ENCODE assay signal across 8 mouse cellular contexts in genomic region chr11:117598610-117599009, GRCm38 (mm10). TPM values are rescaled to one million over a fixed set of nuclear protein-coding genes. Genes with fewer than 3 reads are reported as not detected.
DNase-seq lines count a peak whose midpoint lies in the region; ATAC-seq and TF ChIP-seq lines count a peak whose summit lies in the region.

No protein-coding gene starts in this region.

- H3K4me2 ChIP-seq in forebrain, embryonic 11.5 days (ENCODE audit: low read depth, low read length, severe bottlenecking) = peak overlapping the region; percentile 26; the same call in 1 of the 2 replicates
- peak overlapping the region; percentile 65 for H3K4me2 ChIP-seq in limb, embryonic 13.5 days (replicated peaks)

- DNase-seq in kidney, adult 2 months = peak; percentile 17
- no peak for DNase-seq in kidney, adult 9 months
- DNase-seq in MEL (ENCODE audit: low read depth, low spot score) = no peak
- DNase-seq in forebrain, embryonic 11.5 days (ENCODE audit: low spot score) = no peak
- DNase-seq in naive thymus-derived CD4-positive, alpha-beta T cell, adult 2 months (ENCODE audit: low read depth) = peak; percentile 71
- DNase-seq in layer of hippocampus, adult 18-20 months (ENCODE audit: low spot score in 2 of 2) = no peak
- DNase-seq in Muller cell, postnatal 12 days (ENCODE audit: inconsistent ontology term) = no peak

- peak overlapping the region; percentile 48 for H3K27ac ChIP-seq in kidney, adult 2 months (ENCODE audit: insufficient read depth, low read depth, low read length)
- no peak overlapping the region for H3K27ac ChIP-seq in MEL (ENCODE audit: control insufficient read depth, low read depth, low read length)
- no peak overlapping the region for H3K27ac ChIP-seq in forebrain, embryonic 11.5 days (ENCODE audit: low read depth, low read length)
- H3K27ac ChIP-seq in limb, embryonic 13.5 days = no peak overlapping the region

- H3K36me3 ChIP-seq in kidney, adult 2 months (ENCODE audit: control insufficient read depth, insufficient read depth, low read length) = no peaks in the 10 kb centered on the region
- H3K36me3 ChIP-seq in MEL (ENCODE audit: control insufficient read depth in 1 of 2, insufficient read depth in 2 of 2, low read length in 2 of 2) = no peaks in the 10 kb centered on the region
- H3K36me3 ChIP-seq in forebrain, embryonic 11.5 days (ENCODE audit: control insufficient read depth, insufficient read depth, low read length) = no peaks in the 10 kb centered on the region
- H3K36me3 ChIP-seq in limb, embryonic 13.5 days = no peaks in the 10 kb centered on the region

- H3K9me3 ChIP-seq in MEL (replicated peaks; ENCODE audit: insufficient read depth, low read length) = no peaks in the 10 kb centered on the region
- no peaks in the 10 kb centered on the region for H3K9me3 ChIP-seq in forebrain, embryonic 11.5 days (ENCODE audit: control insufficient read depth, low read length)
- H3K9me3 ChIP-seq in limb, embryonic 13.5 days = no peaks in the 10 kb centered on the region

- H3K27me3 ChIP-seq in kidney, adult 2 months (replicated peaks; ENCODE audit: control insufficient read depth, insufficient read depth, low read length) = no peaks in the 10 kb centered on the region
- H3K27me3 ChIP-seq in MEL (ENCODE audit: control insufficient read depth in 1 of 2, insufficient read depth in 2 of 2, low read length in 2 of 2) = peaks cover 5 to 27% of the 10 kb centered on the region in 2 experiments
- H3K27me3 ChIP-seq in forebrain, embryonic 11.5 days (ENCODE audit: control insufficient read depth, insufficient read depth, low read length) = peaks cover 11% of the 10 kb centered on the region
- H3K27me3 ChIP-seq in limb, embryonic 13.5 days = peaks cover 58% of the 10 kb centered on the region

- no peak for TF ChIP-seq POLR2A in kidney, adult 2 months (IDR thresholded peaks at IDR 0.05; ENCODE audit: low read depth, low read length)
- TF ChIP-seq POLR2A in MEL (IDR thresholded peaks at IDR 0.05; ENCODE audit: control insufficient read depth in 1 of 2, insufficient read depth in 1 of 2, low read depth in 1 of 2, low read length in 2 of 2, poor library complexity in 1 of 2) = no peak

- peaks cover 10% of the 10 kb centered on the region; the same call in 1 of the 2 replicates for H3K4me1 ChIP-seq in kidney, adult 2 months (ENCODE audit: control insufficient read depth, insufficient read depth, low read length)
- H3K4me1 ChIP-seq in MEL (ENCODE audit: control insufficient read depth in 1 of 2, insufficient read depth in 2 of 2, low read length in 2 of 2) = no peaks in the 10 kb centered on the region
- H3K4me1 ChIP-seq in forebrain, embryonic 11.5 days (replicated peaks; ENCODE audit: control insufficient read depth, insufficient read depth, low read length) = peaks cover 21% of the 10 kb centered on the region
- H3K4me1 ChIP-seq in limb, embryonic 13.5 days = peaks cover 32% of the 10 kb centered on the region

- peak; percentile 49; the same call in 1 of the 2 replicates for ATAC-seq in forebrain, embryonic 11.5 days (replicated peaks; ENCODE audit: low FRiP score)
- ATAC-seq in limb, embryonic 13.5 days (ENCODE audit: low FRiP score, low read depth) = no peak

- no peaks in the 10 kb centered on the region for H3K79me2 ChIP-seq in MEL (ENCODE audit: control insufficient read depth, insufficient read depth, low read length, poor library complexity)

- peak overlapping the region; percentile 43 for H3K4me3 ChIP-seq in kidney, adult 2 months (ENCODE audit: insufficient read depth, low read depth, low read length)
- H3K4me3 ChIP-seq in MEL (ENCODE audit: control insufficient read depth in 1 of 2, insufficient read depth in 1 of 2, low read depth in 2 of 2, low read length in 2 of 2) = peak overlapping the region; percentile 39 to 60; a peak in 3 of 4 replicates
- no peak overlapping the region for H3K4me3 ChIP-seq in forebrain, embryonic 11.5 days (ENCODE audit: low read depth, low read length)
- H3K4me3 ChIP-seq in limb, embryonic 13.5 days = peak overlapping the region; percentile 34

- 8% methylated on average over 9 of the region's 9 CpGs for WGBS in kidney, adult 2 months
- WGBS in forebrain, embryonic 11.5 days = 7% methylated on average over 9 of the region's 9 CpGs
- 5% methylated on average over 9 of the region's 9 CpGs for WGBS in limb, embryonic 13.5 days

- TF ChIP-seq RAD21 in MEL (IDR thresholded peaks at IDR 0.05; ENCODE audit: low read depth, low read length) = no peak

- no peak for TF ChIP-seq EP300 in MEL (IDR thresholded peaks at IDR 0.05; ENCODE audit: low read depth in 1 of 2, low read length in 2 of 2)

- no peak overlapping the region for H3K9ac ChIP-seq in MEL (ENCODE audit: control insufficient read depth, low read depth, low read length, poor library complexity, severe bottlenecking)
- H3K9ac ChIP-seq in forebrain, embryonic 11.5 days (ENCODE audit: low read length) = no peak overlapping the region
- H3K9ac ChIP-seq in limb, embryonic 13.5 days = peak overlapping the region; percentile 51

- TF ChIP-seq CTCF in kidney, adult 2 months (conservative IDR thresholded peaks at IDR 0.05; ENCODE audit: insufficient read depth, insufficient read length, low read depth, low read length) = no peak
- no peak for TF ChIP-seq CTCF in MEL (IDR thresholded peaks at IDR 0.05 in 2 of 3, conservative IDR thresholded peaks at IDR 0.05 in 1 of 3; ENCODE audit: control insufficient read depth in 1 of 3, insufficient read depth in 1 of 3, low read depth in 2 of 3, low read length in 3 of 3, poor library complexity in 1 of 3, severe bottlenecking in 1 of 3)

TF ChIP-seq in MEL, 35 proteins besides CTCF, POLR2A, EP300 and RAD21:
- TF ChIP-seq USF1 (IDR thresholded peaks at IDR 0.05; ENCODE audit: low read depth, low read length) (peak; percentile 75), ETS1 (IDR thresholded peaks at IDR 0.05; ENCODE audit: low read depth, low read length) (no peak)

RNA-seq across cellular contexts. Expression of gene Tnrc6c, which starts 55.5 kb away (rescaled TPM):
- polyA plus RNA-seq in kidney, adult 2 months (2012; rRNA removed) = 14.9 and 16.8 TPM in 2 replicates
- total RNA-seq in MEL (2012; rRNA removed) = 19.1 and 19.7 TPM in 2 replicates
- polyA plus RNA-seq in MEL (2012; ENCODE audit: insufficient read depth in 1 of 2, insufficient read length in 2 of 2, low read depth in 1 of 2, low replicate concordance in 2 of 2, missing spikeins in 1 of 2) = 10 to 100 TPM in 1 of 2 experiments, not detected in 1; 16.0 TPM
- polyA plus RNA-seq in forebrain, embryonic 11.5 days (2014; fragmentation: Nextera tagmentation; extraction: Ambion mirVana) = 18.5 and 18.8 TPM in 2 replicates
- 19.3 and 19.6 TPM in 2 replicates for polyA plus RNA-seq in limb, embryonic 13.5 days (2015; fragmentation: Nextera tagmentation; extraction: Ambion mirVana)
- total RNA-seq in layer of hippocampus, adult 18-20 months (2021) = 10 to 100 TPM; 66.1 to 67.7 TPM

Comparison
In these comparisons a context has a peak if more than half of its experiments do, and no peak if none do; other contexts are left out.
1. DNase-seq: peak in kidney, adult 2 months (single experiment) and naive thymus-derived CD4-positive, alpha-beta T cell, adult 2 months (single experiment); none in kidney, adult 9 months (single experiment), MEL (single experiment), forebrain, embryonic 11.5 days (single experiment), layer of hippocampus, adult 18-20 months (0 of 2) and Muller cell, postnatal 12 days (single experiment).